Mouse (Mus musculus) layer of hippocampus, adult 8-10 months (tissue): ENCODE results near the gene Gtf2ird1. TPM values are rescaled to one million over a fixed set of nuclear protein-coding genes. Genes with fewer than 3 reads are reported as not detected.

ENCODE experiments used
- DNase-seq, 2 experiments: peaks; one replicate each; pipeline ENCODE4 v3.0.0; 2022; ENCODE audit warnings: low spot score in 2 of 2
- microRNA-seq, 2 experiments: library from miRNA; unstranded; fragments of <30 nt; microRNA quantifications; one replicate each; pipeline ENCODE4 v1.2.0; 2022
- total RNA-seq, 4 experiments: library from RNA; stranded (reverse); gene quantifications; 2 replicates each; pipeline ENCODE4 v1.2.4; 2022

Gtf2ird1 gene
- total RNA-seq, 4 experiments from 2014 or later = 26.8 to 35.0 (median 32.8) TPM

- peak; percentile 24 to 41 for DNase-seq
Measured at GRCm38 (mm10) chr5:134314068-134314674, 142.3 kb downstream of the Gtf2ird1 start.

DNA sequence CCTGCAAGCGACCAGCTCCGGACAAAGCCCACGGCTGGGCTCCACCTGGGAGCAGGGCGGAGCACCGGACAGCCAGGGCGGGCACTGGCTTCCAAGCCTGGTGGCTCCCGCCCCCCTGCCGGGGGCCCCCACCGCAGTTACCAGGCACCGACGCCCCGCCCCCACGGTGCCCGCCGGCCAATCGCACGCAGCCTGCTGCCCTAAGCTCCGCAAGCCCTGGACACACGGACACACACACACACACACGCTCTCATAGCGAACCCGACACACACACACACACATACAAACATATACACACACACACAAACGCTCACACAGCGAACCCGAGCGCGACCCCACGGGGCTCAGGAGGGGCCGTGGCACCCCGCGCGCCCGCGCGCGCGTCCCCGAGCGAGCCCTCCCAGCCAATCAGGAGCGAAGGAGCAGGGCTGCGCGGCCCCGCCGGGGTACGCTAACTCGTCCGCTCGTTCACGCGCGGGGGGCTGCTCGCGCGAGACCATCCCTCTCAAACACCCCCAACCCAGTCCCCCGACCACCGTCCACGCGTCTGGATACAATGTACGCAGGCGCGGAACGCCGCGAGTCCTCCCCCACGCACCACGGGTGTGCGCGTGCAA is 143.0 kb downstream of the Gtf2ird1 start:
- DNase-seq = peak; percentile 86 to 88

DNA sequence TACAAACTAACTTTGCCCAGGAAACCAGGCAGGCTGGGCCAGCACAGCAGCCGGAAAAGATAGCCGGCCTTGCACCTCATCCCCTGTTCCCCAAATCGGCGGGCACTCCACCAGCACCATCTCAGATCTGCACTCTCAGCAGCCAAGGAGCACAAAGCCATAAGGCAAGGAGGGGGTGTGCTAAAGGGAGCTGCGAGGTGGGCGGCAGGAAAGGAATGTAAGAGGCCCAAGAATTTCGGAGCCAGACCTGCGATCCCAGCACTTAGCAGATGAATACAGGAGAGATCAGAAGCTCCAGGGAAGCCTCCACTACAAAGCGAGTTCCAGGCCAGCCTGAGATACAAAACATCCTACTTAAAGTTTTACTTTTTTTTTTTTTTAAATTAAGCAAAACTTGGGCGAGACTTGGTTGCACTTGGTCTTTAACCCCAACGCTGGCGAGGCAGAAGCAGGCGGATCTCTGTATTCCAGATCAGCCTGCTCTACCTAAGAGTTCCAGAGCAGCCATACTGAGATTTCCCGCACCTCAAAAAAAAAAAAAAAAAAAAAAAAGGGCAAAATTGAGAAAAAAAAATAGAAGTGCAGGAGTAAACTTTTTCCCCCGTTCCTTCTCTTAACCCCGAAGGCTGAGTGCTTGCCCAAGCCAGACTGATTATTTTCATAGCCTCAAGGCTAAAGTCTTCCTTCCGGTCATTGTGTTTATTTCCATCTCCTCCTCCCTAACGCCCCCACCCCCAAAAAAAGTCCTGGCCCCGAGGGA is 143.6 kb downstream of the Gtf2ird1 start:
- peak; percentile 28 to 46 for DNase-seq

DNA sequence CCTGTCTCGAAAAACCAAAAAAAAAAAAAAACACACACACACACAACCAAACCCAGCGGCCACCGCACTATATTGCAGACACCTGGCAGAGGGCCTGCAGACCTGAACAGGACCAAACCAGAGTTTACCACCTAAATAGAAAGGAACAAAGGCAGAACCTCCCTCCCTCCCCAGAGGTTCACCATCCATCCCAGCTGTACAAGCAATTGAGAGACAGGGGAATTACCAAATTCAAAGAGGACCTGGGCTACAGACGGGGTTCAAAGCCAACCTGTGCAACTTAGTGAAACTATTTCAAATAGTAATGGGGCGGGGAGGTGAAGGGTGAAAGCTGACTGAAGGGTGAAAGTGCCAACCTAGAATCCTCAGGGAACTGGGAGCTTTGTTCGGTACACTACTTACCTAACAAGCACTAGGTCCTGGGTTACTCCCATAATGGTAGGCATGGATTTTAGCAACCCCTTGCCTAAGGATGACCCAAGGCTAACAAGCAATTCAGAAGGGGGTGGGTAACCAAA is 144.6 kb downstream of the Gtf2ird1 start:
- no peak for DNase-seq

- no peak for DNase-seq
Measured at GRCm38 (mm10) chr5:134310201-134310600, 146.3 kb downstream of the Gtf2ird1 start.

- no peak for DNase-seq
Measured at GRCm38 (mm10) chr5:134309345-134309744, 147.2 kb downstream of the Gtf2ird1 start.

Small RNAs within 50 kb of the gene (microRNA-seq; reads per million reads assigned to microRNA genes)
- gene Gm26340 (0 reads per million in 2 experiments), gene Mir3965 (0 reads per million in 2 experiments)

Other genes starting within 250 kb of the Gtf2ird1 start
- gene Ncf1, start 227.1 kb downstream of the Gtf2ird1 start, total RNA-seq = 10 to 100 TPM in 2 of 4 experiments, 1 to 10 TPM in 2; 6.3 to 25.6 (median 14.7) TPM
- 100 to 1,000 TPM; 200 to 239 (median 224) TPM for gene Gtf2i, start 142.0 kb downstream of the Gtf2ird1 start, total RNA-seq
- gene Clip2, start 95.7 kb upstream of the Gtf2ird1 start, total RNA-seq = 100 to 1,000 TPM in 2 of 4 experiments, 10 to 100 TPM in 2; 92.3 to 109 (median 102) TPM
- 1 to 10 TPM; 3.3 to 4.4 (median 3.7) TPM for gene Syna, start 103.5 kb upstream of the Gtf2ird1 start, total RNA-seq
- 10 to 100 TPM; 50.2 to 60.7 (median 55.7) TPM for gene Rfc2, start 124.7 kb upstream of the Gtf2ird1 start, total RNA-seq
- gene Lat2, start 158.3 kb upstream of the Gtf2ird1 start, total RNA-seq = 10 to 100 TPM in 2 of 4 experiments, 1 to 10 TPM in 2; 3.2 to 20.7 (median 11.6) TPM
- 100 to 1,000 TPM; 278 to 306 (median 300) TPM for gene Eif4h, start 182.8 kb upstream of the Gtf2ird1 start, total RNA-seq
- gene Limk1, start 231.9 kb upstream of the Gtf2ird1 start, total RNA-seq = 10 to 100 TPM; 43.7 to 45.3 (median 44.5) TPM